Mouse (Mus musculus): Measurements from ENCODE around the gene Naa25.
A peak's percentile ranks its signal among the peaks of the same experiment; 100 is the strongest.

Gene Naa25

DNA sequence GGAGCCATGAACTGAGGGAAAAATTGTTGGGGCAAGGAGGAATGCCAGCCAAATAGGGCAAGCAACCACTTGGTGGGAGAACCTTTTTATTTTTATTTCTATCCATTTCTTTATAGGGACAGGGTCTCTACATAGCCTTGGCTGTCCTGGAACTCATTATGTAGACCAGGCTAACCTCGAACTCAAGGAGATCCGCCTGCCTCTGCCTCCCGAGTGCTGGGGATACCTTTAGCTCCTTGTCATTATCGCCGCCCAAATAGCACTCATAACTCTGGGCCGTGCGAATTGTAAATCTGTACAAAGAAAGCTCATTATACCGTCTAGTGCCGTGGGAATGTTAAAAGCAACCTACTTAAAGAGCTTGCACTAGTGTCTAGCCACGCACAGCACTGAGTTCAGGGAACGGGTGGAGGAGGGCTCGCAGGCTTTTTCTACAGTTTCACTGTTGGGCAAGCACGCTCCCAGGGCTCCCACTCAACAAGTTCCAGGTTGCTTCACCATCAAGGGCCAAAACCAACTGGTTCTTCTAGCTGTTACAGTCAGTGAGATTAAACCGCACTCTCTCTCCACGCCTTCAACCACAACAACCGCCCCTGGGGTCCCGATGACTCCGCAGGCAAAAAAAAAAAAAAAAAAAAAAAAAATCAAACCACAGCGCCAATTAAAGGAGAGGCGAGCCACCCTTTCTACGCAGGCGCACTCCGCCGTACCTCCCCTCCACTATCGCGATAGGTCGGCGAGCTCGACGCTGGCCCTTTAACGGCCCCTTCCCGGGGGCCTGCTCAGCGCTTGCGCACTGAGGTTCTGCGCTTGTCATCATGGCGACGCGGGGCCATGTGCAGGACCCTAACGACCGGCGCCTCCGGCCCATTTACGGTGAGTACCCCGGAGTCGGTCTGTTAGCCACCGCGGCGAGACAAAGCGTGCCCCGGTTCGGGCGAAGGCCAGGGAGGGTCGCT is at the start of gene Naa25:
TSS of gene Naa25 (plus strand) at position 750 of the 959 bp plus-strand sequence.
- peak; percentile 97 for DNase-seq (ENCODE audit: low read depth, low spot score)

DNA sequence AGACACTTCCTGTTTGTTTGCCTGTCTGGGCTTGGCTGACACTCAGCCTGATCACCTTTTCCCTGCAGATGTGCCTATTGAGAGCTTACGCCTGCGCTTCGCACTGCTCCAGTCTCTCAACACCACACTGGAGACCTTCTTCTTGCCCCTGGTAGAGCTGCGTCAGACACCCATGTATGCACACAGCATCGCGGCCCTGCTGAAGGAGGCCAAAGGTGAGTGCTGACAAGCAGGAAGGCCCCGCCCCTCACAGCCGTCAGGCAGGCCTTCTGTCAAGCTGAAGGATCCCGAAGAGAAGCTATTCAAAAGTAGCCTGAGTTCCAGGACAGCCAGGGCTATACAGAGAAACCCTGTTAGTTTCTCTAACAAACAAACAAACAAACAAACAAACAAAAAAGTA is 38.5 kb upstream of the Naa25 start:
- DNase-seq (ENCODE audit: low read depth, low spot score): no peak

DNA sequence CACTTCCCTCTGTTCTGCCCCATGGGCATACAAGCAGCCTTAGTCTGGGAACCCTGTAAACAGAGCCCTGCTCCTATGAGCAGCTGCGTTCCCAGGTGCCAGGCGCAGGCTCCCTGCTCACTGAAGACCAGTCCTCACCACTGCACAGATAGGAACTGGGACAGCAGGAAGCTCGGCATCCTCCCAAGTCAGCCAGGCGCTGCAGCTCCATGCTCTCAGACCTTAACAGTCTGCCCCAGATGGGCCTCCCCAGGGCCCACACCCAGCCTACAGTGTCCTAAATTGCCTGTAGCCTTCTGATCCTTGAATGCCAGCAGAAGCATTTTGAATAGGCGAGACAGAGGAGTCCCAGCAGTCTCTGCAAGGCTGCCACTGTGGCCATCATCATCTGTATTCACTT is 36.0 kb upstream of the Naa25 start:
- DNase-seq (ENCODE audit: low read depth, low spot score): no peak

DNA sequence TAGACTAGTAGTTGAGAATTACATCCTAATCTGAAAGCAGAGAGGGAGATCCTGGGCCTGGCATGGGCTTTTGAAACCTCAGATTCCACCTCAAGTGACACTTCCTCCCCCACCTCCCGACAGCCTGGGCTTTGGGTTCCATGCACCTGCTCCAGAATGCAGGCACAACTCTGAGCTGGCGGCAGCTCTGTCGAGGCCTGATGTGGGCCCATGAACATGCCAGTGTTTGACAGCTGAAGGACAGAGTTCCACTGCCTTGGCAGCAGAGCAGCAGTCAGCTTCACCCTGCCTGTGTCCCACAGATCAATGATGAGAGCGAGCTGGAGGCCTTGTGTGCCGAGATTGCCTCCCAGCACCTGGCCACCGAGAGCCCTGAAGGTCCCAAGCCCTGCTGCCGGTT is 34.3 kb upstream of the Naa25 start:
- no peak for DNase-seq (ENCODE audit: low read depth, low spot score)

DNA sequence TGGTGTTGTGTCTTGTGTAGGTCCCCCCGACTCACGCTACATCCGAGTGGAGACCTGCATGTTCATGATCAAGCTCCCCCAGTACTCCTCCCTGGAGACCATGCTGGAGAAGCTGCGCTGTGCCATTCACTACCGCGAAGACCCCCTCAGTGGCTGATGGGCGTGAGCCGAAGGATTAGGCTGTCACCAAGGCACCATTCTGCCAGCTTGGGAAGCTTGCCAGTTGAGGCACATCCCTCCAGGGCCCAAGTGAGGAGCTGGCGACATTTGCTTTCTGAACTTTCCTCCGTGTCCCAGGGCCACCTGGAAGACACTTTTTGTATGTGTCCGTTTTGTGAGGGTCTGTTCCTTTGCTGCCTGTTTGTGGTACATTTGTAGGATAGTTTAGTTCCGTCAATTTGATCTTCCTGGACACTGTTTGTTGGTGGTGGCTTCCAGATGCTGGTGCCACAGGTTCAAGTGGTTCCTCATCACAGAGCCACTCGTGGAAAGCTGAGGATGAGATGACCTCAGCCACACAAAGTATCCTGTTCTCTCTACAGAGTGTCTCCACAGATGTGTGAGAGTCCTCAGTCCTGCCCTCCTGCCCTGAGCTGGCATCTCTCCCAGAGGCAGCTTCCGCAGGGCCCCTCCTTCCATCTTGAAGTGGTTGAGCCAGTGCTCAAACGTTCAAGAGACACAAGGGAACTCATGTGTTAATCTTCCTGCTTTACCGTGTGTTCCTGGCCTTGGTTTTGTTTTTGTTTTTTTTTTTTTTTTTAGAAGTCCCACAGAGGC is 31.1 kb upstream of the Naa25 start:
- no peak for DNase-seq (ENCODE audit: low read depth, low spot score)

DNA sequence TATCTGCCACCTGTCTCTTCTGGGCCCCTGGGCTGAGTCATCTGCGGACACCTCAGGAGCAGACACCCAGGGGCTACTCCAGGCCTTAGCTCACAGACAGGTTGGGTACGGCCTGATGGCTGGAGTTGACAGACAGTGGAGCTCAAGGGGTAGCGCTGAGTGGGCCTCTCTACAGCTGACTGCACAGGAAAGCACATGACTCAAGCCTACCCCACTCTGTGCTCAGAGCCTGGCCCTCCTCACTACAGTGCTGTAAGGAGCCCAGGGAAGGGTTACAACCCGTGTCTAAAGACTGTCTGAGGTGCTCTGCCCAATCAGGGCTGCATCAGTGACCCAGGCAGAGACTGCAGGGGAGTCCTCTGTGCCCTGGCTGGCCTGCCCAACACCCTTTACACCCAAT is 30.5 kb upstream of the Naa25 start:
- DNase-seq (ENCODE audit: low read depth, low spot score): no peak

DNA sequence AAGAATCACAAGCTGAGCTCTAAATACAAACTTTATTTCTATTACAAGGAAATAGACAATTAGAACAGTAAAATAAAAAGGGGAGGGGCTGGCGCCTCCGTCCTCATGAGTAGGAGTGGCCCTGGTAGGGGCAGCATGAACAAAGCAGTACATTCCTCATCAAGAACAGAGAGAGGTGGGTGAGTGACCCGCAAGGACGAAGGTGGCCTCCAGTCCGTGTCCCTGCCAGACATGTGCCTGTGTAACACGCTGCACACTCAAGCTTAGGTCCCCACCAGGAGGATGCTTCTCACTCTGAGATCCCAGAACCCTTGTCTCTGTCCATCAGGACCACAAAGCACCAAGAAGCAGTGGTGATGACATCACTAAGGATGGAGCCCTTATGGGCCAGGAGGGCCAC is 26.0 kb upstream of the Naa25 start:
- DNase-seq (ENCODE audit: low read depth, low spot score): no peak

DNA sequence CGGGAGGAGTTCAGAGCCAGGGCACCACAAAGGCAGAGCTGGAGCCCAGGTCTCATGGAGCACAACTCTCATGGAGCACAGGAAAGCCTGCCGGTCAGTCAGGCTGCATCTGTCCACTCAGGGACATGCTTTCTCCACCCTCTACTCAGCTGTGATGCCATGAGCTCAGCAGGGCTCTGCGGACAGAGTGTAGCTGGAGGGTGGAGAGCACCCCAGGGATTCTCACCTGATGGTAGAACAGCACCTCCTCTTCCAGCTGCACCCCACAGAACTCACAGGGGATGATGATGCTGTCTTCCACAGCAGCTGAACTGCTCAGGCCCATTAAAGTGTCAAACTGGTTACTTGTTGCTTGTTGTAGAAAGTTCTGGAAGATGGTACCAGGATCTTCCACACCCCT is 22.9 kb upstream of the Naa25 start:
- DNase-seq (ENCODE audit: low read depth, low spot score): no peak

DNA sequence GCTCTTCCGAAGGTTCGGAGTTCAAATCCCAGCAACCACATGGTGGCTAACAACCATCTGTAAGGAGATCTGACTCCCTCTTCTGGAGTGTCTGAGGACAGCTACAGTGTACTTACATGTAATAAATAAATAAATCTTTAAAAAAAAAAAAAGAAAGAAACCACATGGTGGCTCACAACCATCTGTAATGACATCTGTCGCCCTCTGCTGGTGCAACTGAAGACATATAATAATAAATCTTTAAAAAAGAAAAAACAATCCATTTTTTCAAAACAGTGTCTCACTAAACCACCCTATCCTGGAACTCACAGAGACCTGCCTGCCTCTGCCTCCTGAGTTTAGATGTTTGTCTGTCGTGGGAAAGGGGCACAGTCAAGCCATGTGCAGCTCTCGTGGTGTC is 20.8 kb upstream of the Naa25 start:
- peak; percentile 65 for DNase-seq (ENCODE audit: low read depth, low spot score)

DNA sequence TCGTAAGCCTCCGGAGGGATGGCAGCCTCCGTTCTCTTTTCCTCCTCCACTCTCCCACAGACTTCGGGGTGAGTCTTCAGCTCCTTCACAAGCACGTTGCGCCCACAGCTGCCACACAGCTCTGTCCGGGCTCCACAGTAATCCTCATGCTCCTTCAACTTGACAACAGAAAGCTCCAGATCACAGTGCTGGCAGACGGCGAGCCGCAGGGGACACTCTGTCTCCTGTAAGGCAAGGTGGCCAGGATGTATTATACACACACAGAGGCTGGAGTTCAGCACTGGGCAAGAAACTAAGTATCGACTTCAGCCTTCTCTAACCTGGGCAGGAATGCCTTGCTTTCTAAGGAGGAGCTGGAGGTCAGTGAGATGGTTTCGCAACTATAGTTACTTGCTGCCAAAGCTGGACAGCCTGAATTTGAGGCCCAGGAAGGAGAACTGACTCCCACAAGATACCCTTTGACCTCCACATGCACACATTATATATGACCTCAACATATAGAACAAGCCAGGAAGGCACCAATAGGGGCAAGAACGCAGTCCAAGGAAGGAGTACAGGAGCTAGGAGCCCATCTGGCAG is 19.0 kb upstream of the Naa25 start:
- no peak for DNase-seq (ENCODE audit: low read depth, low spot score)

DNA sequence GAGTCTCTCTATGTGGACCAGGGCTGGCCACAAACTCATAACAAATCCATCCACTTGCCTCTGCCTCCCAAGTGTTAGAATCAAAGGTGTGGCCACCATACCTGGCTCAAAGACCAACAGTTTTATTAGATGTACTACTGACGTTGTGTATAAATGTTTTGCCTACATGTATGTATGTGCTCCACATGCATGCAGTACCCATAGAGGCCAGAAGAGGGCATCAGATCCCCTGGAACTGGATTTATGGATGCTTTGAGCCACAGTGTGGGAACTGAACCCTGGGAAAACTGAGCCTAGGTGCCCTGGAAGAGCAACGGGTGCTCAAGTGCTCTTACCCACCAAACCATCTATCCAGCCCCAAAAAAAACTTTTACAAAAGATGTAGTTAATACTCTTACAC is 17.0 kb upstream of the Naa25 start:
- peak; percentile 77 for DNase-seq (ENCODE audit: low read depth, low spot score)

DNA sequence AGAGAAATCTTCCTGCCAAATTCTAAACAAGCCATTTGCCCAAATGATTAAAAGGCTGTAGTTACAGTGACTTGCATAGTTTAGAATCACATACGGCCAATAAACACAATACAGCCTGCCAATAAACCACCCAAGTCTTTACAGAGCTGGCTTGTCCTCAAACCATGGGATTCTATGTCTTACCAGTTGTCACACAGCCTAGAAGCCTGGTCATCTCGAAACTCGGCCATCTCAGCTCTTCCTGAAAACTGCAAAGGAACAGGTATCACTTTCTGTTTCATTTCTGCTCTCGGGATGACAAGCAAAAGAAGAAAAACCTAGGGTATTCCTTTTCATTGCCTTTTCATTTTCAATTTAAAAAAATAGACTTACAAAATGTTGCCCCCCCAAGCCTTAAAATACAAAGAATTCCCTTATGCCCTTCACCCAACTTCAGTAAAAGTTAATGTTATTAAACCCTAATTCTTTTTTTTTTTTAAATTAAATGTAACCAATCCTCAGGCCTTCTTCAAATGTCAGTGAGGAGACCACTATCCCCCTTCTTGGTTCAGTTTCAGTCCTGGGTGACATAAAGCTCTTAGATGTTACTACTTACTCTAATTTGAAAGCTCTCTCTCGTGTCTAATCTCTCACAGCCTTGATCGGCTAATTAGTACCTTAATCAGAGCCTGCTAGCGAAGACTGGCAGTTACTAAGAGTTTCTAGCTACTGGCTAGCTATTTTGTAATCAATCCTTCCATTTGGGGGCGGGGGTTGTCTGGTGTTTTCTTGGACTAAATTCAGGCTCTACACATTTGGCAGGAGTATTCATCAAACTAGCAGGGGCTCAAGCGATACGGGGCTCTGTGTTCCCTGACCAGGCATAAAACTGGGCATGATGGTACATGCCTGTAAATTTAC is 13.6 kb upstream of the Naa25 start:
- no peak for DNase-seq (ENCODE audit: low read depth, low spot score)

DNA sequence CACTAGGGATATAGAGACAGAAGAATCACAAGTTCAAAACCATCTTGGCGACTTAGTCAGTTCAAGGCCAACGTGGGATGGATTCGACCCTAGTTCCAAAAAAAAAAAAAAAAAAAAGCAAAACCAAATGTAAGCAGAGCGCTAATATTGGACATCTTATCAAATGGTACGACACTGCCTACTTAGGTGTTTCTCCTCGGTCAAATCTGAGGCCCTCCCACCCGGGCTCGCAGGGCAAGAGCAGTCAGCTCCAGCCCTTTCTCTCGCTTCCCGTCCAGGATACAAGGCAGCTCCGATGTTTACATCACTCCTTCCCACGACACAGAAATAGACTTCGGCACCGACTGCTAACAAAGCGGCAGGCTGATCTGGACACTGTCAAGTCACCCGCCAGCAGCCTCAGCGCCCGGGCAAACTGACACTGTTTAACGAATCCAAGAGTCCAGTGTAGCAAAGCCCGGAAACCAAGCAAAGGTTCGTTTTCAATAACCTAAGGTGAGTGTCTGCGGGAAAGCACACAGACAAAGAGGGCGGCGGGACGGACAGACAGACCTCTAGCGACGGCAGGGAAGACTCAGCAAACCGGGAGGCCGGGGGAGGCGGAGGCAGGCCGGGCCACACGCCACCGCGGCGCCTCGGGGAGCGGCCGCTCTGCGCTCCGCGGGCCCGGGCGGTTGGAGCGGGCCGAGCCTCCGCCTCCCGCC is 12.8 kb upstream of the Naa25 start:
- peak; percentile 57 for DNase-seq (ENCODE audit: low read depth, low spot score)

DNA sequence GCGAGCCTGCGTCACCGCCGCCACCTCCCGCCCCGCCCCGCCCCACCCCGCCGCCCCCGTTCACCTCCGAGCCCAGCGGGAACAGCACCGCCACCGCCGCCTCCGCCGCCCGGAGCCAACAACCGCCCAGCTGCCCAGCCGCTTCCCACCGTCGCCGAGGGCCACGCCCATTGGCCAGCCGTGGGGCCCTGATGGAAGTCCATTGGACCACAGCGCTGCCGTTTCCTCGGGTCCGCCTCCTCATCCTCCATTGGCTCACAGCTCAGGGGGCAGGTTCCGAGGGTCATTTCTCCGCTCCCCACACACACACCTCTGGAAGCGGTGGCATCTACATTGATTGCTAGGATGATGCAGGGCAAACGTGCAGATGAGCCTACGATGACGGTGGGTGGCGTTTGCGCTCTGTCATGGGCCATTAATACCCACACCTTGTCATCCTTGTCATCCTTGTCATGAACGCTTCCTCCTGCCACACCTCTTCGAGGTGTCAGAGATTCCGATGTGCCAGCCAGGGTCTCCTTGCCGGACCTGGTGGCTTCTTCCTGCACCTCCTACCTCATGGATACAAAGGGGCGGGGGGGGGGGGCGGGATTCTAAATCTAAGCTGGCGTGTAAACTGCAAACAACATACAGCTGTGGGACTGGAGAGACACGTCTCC is 12.1 kb upstream of the Naa25 start, which contains the start of gene Trafd1:
TSS of gene Trafd1 (minus strand) at position 172 of the 659 bp plus-strand sequence.
- peak; percentile 95 for DNase-seq (ENCODE audit: low read depth, low spot score)

DNA sequence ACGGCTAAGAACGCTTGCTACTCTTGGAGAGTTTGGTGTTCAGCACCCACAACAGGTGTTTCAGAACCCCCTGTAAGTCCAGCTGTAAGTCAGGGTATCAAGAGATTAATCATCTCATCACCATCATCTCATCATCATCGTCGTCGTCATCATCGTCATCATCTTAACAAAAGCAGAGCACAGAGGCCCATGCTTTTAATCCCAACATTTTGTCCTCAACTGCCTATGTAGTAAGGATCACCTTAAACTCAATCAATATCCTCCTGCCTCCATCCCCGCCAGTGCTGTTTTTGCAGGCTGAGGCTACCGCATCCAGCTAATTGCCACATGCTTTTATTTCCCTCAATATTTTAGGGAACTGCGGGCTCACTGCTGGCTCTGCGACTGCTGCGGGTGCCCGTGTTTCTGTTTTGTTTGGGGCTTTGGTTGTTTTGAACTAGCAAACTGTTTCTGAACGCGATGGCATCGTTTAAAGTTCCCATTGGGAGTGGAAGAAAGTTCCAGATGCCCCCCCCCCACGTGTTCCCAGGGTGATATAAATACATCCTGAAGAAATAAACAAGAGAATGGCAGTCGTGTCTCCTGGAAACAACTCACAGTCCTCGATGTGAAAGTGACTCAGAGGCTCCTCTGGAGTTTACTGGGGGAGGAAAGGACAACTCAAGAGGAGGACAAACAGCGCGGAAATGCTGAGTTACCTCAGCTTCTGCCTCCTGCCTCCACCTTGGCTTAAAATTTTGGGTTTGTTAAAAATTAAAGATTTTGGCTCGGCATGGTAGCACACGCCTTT is 11.4 kb upstream of the Naa25 start:
- no peak for DNase-seq (ENCODE audit: low read depth, low spot score)

DNA sequence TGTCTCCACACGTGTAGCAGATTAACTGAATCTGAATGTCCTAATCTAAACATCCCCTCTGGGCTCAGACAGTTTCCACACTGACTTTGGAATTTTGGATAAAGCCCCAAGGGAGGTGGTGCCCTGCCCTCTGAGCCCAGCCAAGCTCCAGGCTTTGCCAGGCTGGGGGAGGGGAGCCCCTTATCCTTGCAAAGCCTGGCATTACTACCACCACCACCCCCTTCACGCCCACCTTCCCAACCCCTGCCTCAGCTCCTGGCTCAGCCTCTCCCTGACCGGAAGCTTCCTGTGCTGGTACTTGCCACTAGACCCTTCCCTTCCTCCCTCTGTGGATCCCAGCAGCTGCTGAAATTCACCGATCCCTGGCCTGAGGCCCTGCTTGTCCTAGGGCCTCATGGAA is 10.6 kb upstream of the Naa25 start:
- no peak for DNase-seq (ENCODE audit: low read depth, low spot score)

DNA sequence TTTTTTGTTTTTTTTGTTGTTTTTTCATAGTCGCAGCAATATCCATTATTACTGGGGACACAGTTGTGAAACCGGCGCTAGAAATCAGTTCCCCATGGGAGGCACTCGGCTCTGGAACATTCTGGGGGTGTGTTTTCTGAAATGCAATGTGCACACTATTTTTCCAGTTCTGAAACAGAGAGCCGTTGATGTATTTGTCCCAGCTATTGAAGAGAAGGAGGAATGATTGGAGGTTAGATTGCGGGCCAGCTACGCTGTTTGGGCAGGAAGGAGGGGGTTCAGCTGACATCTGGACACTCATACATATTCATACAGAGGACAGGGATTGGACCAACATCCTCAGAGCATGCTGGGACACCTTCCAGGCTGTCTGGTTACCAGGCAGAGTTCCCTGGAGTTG is 8.6 kb upstream of the Naa25 start:
- DNase-seq (ENCODE audit: low read depth, low spot score): no peak

DNA sequence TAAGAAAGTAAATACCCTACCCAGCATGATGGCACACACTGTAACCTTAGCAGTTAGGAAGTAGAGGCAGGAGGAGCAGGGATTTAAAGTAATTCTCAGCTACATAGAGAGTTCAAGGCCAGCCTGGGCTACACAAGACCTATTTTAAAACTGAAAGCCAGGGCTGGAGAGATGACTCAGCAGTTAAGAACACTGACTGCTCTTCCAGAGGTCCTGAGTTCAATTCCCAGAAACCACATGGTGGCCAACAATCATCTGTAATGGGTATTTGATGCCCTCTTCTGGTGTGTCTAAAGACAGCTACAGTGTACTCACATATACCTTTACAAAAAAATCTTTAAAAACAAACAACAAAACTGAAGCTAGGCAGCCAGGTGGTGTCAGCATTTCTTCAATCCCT is 8.0 kb upstream of the Naa25 start:
- DNase-seq (ENCODE audit: low read depth, low spot score): no peak

DNA sequence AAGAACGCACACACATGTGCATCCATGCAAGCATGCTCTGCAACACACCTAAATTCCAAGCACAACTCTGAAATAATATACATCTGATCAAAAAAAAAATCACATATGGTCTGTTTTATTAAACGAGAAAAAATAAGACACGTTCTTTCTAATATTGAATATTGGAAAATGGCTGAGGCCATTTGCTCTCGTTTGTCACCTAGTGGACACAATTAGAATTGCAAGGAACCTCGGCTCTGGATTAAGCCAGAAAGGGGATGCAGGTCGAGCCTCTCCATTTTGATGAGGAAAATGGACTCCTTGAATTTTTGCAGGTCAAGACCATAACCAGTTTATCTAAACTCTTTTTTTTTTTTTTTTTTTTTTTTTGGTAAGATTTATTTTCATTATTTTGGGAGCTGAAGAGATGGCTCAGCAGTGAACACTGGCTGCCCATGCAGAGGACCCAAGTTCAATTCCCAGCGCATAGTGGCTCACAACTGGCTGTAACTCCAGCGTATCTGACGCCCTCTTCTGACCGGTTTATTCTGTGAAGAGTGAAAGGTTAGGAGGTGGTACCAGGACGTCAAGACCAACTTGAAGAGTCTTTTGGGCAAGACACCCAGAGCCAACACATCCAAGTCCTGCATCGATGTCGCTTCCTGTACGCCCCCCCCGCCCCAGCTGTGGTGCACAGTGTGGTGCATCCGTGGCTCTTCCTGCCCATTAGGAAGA is 4.9 kb upstream of the Naa25 start:
- DNase-seq (ENCODE audit: low read depth, low spot score): peak; percentile 77
